Mouse (Mus musculus) right cerebral cortex, postnatal 14 days (tissue): ENCODE results near the gene 1500015O10Rik.

Source experiments
- DNase-seq: peaks from one replicate; pipeline ENCODE4 v3.0.0; 2022

Gene 1500015O10Rik

GRCm38 (mm10) chr1:43776106-43776505, 45.7 kb downstream of the 1500015O10Rik start:
- DNase-seq, result no peak

GRCm38 (mm10) chr1:43781195-43781594, 50.8 kb downstream of the 1500015O10Rik start:
- DNase-seq, result no peak

GRCm38 (mm10) chr1:43781672-43782071, 51.3 kb downstream of the 1500015O10Rik start:
- DNase-seq, result no peak

GRCm38 (mm10) chr1:43782680-43783079, 52.3 kb downstream of the 1500015O10Rik start:
- no peak for DNase-seq

GRCm38 (mm10) chr1:43783186-43783585, 52.8 kb downstream of the 1500015O10Rik start:
- DNase-seq, result no peak

GRCm38 (mm10) chr1:43785316-43785715, 54.9 kb downstream of the 1500015O10Rik start:
- DNase-seq, result no peak

- no peak for DNase-seq
Observed at GRCm38 (mm10) chr1:43786711-43787110, 56.3 kb downstream of the 1500015O10Rik start.

- no peak for DNase-seq
Observed at GRCm38 (mm10) chr1:43789765-43790164, 59.4 kb downstream of the 1500015O10Rik start.
